Mouse (Mus musculus) left cerebral cortex, adult 11 months (tissue): ENCODE data around the gene Rsad2.
A peak's percentile ranks its signal among the peaks of the same experiment; 100 is the strongest.
"Not testable (repeated sequence)": the region's sequence is repeated elsewhere in the genome, so short reads cannot be mapped to it uniquely, and the experiment has no call there.

ENCODE experiments used
- DNase-seq: peaks from one replicate; pipeline ENCODE4 v3.0.0; 2022; ENCODE audit warnings: low spot score

The Rsad2 gene

DNA sequence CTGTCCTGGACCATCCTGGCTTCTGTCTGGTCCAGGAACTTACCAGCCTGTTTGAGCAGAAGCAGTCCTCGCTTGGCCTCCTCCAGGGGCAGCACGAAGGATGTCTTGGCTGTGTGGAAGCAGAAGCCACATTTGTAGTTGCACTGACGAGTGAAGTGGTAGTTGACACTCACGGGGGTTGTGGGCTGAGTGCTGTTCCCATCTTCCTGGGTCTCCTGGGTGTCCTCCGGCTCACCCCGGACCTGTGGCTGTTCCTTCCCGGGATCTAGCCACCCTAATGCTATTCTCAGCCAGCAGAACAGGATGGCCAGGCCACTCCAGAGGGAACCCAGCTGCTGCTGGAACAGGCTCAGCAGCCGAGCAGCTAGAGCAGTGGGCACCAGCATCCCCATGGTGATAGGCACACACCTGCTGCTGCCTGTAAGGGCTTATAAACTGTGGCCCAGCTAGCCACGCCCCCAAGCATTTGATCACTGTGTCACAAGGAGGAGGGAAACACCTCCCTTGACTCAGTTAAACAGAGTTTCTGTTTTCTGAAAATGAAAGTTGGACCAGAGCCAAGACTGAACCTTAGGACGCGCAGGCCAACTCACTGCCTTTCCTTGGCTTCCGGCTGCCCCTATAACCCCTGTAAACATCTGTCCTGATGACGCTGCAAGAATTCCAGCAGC is at the start of gene Rsad2:
Gene Rsad2 (minus strand): TSS at position 425 of the 671 bp plus-strand sequence.
- DNase-seq = no peak

GRCm38 (mm10) chr12:26501042-26501441 is 44.8 kb upstream of the Rsad2 start:
- no peak for DNase-seq

GRCm38 (mm10) chr12:26489942-26490341 is 33.7 kb upstream of the Rsad2 start:
- DNase-seq = no peak

- no peak for DNase-seq
Measured at GRCm38 (mm10) chr12:26488617-26489274, 32.5 kb upstream of the Rsad2 start.

DNA sequence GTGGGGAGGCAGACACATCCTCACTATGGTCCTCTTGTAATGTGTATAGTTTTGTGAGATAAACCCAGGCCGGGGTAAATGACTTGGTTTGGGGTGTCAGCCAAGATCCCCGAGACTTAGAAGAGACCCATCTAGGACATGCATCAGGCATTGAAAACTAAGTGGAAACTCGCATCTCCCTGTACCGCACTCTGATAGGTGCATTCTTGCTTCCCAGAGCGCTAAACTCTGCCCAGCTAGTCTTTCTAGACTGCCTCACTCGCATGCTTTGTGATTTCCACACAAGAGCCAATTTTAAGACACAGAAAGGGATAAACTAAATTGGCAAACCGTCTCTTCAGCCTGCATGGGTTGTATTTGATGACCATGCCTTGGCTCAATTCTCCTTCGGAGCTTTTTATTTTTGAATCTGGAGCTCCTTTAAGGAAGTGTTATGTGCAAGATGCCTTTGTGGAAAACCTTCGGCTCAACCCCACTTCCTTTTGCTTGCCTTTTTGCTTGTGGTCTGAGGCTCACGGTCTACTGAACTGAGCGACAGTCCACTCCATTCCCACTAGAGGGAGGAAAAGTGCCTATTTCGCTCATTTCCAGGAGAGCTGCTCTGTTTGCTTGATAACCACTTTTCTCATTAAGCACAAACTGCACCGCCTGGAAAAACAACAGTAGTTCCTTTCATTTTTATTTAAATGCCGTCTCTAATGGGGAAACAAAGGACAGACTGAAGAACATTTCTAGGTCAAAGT is 31.8 kb upstream of the Rsad2 start:
- DNase-seq = peak; percentile 29

- not testable (repeated sequence) for DNase-seq
Measured at GRCm38 (mm10) chr12:26485738-26486580, 29.7 kb upstream of the Rsad2 start.

DNA sequence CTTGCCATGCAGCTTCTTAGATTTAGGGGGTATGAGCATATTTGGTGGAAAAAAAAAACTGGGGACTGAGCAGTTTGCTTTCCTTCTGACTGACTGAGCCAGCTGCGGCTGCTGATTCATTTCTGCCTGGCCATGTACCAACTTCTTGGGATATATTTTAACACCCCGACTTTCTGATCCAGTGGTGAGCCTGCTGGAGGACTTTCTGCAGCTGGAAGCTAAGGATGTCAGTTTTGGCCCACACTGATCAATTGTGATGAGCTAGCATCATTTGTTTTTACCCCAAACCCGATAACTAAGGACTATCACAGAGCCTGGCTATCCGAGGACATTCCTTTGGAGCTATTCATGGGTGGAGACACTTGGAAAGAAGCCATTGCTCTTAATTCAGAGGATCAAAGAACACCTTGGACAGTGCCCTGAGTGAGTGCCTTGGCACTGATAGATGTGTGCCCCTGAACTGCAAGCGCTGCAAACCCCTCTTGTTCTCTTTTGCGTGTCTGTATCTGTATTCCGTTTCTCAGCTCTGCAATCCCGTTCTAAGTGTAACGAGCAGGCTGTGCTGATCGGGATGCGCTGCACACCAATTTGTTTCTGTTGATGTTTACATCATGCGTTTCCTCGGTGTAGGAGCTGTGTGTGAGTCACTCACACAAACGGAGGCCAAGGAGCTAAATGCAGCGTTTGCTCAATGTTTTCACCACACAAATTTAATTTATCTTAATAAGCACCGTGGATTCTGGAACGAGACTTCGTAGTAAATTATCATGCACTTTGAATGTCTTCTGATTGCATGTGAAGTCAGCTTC is 22.1 kb upstream of the Rsad2 start:
- DNase-seq = no peak

- no peak for DNase-seq
Measured at GRCm38 (mm10) chr12:26477198-26477597, 20.9 kb upstream of the Rsad2 start.

GRCm38 (mm10) chr12:26473746-26474145 is 17.5 kb upstream of the Rsad2 start:
- no peak for DNase-seq

DNA sequence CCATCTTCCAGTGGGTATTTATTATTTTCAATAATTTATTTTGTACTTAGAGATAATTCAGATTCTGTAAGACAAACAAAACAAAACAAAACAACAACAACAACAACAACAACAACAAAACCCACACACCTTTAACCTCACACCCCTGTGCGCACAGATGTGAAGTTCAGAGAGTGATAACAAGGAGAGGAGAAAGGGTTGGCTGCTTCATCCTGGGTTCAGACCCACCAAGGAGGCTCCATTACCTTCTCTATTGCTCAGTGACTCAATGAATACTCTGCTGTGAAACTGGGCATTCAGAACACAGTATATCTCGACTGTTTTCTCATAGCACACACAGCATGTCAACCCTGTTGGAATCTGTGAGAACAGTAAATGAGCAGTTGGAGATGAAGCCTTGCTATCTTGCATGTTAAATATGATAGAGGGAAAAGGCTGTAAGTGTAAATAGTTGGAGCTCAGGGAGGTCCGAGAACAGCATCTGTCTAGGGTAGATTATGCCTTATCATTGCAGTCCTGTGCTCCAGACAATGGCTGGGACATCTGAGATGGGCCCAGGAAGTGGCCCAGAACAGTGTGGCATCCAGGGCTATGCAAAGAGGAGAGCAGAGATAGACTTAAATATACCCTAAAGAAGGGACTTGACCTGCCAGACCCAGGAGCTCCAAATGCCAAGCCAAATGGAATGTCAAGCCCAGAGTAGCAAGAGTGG is 16.7 kb upstream of the Rsad2 start:
- no peak for DNase-seq

GRCm38 (mm10) chr12:26471376-26471775 is 15.1 kb upstream of the Rsad2 start:
- DNase-seq = no peak

DNA sequence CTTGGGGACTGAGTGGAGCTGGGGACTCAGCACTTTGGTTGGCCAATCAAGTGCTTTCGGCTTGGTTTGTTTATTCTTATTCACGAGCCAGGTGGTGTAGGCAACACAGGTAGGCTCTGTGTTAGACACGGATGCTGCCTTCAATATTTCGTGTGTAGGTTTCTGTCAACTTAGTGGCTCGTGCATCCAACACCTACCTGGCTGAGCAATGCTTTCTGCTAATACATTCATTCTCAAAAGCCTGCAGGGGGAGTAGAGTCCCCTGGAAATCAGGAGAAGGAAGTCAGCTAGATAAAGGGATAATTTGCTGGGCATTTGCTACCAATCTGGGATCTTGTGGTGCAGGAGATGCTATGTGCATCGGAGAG is 13.8 kb upstream of the Rsad2 start:
- DNase-seq = no peak

GRCm38 (mm10) chr12:26469098-26470041 is 13.1 kb upstream of the Rsad2 start, which contains the start of gene Cmpk2:
Gene Cmpk2 (plus strand): TSS chr12:26469204.
- DNase-seq = peak; percentile 85

DNA sequence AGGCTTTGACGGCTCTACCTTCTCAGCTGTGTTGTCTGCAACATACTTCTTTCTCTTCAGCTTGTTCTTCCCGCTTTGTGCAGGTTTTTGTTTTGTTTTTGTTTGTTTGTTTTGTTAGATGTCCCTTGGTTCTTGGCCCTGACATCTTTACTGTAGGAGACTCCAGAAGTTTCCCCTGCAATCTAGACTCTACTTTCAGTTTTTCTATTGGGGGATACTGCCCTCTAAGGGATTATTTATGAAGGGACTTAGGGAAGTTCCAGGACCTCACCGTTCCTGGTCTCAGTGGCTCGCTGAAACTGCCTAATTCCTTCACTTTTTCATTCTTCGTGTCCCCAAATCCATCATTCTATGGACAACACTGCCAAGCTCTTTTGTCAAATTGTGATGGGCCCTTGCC is 9.3 kb upstream of the Rsad2 start:
- no peak for DNase-seq

- DNase-seq = no peak
Measured at GRCm38 (mm10) chr12:26460091-26460490, 3.8 kb upstream of the Rsad2 start.

DNA sequence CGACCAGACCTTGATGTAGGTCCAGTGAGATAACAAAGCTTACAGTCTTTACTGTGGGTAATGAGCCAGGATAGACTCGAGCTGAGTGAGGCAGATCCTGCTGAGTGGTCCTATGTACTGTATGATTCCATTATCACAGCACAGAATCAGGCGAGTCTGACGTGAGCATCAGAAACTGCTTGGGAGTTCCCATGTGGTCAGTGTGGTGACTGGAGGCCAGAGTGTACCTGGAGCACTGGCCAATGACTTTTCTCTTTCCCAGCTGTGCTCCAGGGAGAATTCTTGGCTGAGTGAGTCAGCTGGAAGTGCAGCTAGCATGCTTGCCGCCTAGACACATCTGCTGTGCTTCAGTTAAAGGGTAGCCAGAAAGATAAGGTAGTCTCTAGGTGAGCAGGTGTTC is 1.6 kb downstream of the Rsad2 start:
- DNase-seq = no peak

GRCm38 (mm10) chr12:26452951-26453350 is 3.3 kb downstream of the Rsad2 start:
- no peak for DNase-seq

DNA sequence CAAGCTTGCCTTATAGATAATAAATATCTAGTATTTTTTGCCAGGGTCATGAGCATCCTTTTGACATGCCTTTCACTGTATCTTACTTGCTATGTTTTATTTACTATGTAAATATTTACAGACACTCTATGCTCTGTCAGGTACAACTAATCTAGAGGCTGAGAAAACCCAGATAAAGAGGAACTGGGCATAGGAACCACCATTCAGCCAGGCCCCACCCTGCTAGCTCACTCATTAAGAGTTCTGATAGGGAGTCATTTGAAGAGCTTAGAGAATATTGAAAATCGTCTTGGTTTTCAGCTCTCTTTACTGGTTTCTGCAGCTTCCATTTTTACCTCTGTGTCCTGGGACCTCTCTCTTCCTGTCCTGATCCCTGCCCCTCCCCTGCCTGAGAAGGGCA is 5.1 kb downstream of the Rsad2 start:
- DNase-seq = no peak

- DNase-seq = no peak
Measured at GRCm38 (mm10) chr12:26449483-26449882, 6.8 kb downstream of the Rsad2 start.
